Mouse (Mus musculus): ENCODE results near the gene Acadm.

Acadm gene

DNA sequence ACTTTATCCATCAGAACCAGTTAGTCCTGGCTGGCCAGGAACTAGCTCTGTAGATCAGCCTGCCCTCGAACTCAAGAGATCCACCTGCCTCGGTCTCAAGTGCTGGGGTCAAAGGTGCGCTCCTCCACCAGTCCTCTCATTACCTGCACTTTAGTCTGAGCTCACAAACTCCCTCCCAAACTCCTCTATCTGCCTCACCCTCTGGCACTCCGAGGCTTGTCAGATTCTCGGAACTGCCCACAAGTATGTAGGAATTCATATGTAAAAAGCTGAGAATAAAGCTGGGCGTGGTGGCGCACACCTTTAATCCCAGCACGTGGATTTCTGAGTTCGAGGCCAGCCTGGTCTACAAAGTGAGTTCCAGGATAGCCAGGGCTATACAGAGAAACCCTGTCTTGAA, 3.9 kb downstream of the Acadm start:
- DNase-seq = no peak

DNA sequence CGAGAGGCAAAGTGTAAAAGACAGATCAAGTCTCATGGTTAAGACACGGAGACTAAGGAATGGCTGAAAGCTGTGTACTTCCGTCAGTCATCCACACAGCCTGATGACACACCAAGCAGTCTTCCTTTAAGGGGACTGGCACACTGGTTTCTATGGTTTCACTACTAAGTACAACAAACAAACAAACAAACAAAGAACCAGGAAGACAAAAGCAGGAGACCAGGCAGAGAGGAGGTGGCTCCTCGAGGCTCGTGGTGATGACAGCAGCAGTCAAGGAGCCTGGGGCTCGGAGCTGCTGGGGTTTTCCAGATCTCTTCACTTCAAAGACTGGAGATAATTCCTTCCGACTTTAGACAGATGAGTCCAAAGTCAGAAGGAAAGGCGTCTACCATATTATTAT, 4.4 kb downstream of the Acadm start:
- no peak for DNase-seq

DNA sequence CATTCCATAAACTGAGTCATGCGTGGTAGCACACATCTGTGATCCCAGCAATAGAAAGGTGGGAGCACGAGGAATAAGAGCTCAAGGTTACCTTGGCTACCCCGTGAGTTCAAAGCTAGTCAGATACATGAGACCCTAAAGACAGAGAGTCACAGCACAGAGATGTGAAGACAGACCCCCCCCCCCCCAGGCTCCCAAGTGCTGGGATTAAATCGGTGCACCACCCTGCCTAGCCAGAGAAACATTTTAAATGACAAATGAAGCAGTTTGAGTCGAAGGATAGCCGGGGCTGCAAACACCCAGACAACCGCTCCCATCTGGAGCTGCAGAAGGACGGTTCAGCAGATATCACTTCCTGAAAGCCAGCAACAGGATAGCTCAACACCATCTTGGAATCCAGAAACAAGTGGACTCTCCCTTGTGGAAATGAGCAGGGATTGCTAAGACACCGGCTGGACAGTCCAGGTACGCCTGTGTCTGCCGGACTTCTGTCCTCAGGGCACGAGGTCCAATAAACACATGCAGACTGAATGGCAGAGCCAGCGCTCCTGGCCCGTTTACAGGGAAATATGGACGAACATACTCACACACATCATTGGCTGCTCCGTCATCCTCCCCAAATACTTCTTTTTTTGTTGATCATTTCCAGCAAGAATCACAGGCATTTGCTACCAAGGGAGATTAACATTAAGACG, 7.2 kb downstream of the Acadm start:
- DNase-seq = no peak

DNA sequence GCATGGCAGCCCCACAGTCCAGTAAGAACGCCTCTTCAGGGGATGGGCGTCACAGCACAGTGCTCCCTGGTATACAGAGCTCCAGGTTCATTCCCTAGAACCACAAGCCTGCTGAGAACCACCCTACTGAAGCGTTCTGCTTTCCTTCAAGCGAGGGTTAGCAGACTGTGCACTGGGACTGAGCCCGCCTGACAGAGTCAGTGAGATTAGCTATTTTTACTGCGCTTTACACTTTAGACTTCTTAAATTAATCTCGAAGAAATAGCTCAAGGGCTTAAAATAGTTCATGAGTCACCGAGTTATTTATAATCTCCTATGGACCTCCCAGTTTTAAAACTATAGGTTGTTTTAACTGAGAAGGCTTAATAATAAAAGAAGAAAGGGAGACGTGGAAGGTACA, 8.6 kb downstream of the Acadm start:
- DNase-seq = peak; percentile 91

DNA sequence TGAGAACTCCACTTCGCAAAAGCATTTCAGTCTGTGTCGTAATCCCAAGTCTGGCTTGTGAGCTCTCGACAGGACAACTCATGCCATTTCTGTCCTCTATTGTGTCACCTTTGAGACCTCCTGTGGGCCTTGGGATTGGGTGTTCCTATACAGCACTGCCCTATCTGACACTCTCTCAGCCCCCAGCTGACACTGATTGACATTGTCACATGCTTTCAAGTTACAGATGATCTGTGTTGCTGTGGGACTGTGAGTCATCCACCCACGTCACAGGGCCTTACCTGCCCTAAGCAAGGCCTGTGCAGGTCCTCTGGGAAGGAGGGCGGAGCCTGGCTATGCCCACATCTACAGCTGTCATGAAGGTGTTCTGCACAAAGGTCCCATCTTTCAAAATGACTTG, 12.0 kb downstream of the Acadm start:
- no peak for DNase-seq

DNA sequence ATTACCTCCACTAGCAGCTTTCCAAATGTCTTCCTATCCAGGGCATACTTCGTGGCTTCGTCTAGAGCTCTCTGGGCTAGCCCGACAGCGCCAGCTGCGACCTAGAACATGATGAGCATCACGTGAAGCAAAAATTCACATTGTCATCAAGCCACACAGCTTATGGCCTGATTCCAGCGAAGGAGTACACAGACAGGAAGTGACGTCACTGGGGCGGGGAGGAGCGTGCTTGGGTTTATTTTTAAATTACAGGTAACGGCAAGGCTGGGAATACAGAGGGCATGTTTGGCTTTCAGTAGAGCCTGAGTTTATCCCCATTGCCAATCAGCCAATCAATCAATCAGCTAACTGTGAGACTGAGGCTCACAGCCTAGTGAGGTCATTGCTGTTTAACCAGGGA, 14.9 kb downstream of the Acadm start:
- DNase-seq = peak; percentile 64

DNA sequence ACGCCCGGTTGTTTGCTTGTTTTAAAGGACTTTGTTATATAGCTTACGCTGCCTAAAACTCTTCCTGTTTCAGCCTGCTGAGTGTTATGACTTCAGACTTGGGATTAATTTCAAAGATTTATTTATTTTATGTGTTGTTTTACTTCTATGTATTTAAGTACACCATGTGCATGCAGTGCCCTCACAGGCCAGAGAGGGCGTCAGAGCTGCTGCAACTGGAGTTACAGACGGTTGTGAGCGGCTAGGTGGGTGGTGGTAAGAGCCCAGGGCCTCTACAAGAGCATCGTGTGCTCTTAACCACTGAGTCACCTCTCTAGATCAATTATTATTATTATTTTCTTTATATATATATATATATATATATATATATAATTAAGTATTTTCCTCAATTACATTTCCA, 18.1 kb downstream of the Acadm start:
- no peak for DNase-seq

DNA sequence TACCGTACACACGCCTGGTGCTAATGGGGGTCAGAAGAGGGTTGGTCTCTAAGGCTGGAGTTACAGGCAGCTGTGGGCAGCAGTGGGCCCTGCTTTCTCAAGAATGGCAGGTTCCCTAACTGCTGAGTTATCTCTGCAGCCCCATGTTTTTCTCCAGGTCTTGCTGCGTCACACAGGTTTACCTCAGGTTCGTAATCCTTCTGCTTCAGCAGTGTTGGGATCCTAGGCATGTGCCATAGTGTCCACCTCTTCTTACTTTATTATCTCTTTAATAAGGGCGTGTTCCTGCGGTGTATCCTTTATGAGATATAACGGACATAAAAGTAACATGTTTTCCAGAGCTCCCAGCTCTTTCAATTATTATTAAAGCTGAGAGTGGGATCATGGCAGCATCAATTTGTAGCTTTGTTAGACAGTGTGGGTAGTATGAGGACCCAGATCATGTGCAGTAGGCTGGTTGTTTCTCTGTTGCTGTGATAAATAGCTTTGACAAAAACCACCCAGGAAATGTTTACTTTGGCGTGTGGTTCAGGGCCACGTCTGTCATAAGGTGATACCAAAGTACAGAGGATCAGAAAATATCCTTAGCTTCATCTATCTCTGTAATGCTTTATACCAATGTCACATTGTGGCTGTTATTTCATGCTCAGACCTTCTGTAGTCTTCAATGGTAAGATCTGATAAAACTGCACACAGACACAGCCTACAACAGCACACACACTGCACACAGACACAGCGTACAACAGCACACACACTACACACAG, 23.1 kb downstream of the Acadm start:
- no peak for DNase-seq

DNA sequence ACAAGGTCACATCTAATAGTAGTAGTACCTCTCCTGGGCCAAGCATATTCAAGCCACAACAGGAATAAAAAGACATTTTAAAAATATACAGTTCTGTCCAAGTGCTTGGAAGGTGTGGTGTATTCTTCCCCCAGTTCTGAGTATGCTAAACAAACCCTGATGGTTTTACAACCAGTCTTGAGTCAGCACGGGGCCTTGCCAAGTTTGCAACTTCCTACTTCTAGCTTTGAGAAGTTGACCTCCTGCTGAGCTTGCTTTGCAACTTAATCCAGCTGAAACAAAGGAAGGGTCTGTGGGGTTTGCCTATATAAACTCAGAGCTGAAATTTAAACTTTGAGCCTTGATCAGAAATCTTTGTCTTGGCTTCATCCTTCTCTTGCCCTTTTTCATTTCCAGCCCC, 27.2 kb downstream of the Acadm start:
- no peak for DNase-seq

DNA sequence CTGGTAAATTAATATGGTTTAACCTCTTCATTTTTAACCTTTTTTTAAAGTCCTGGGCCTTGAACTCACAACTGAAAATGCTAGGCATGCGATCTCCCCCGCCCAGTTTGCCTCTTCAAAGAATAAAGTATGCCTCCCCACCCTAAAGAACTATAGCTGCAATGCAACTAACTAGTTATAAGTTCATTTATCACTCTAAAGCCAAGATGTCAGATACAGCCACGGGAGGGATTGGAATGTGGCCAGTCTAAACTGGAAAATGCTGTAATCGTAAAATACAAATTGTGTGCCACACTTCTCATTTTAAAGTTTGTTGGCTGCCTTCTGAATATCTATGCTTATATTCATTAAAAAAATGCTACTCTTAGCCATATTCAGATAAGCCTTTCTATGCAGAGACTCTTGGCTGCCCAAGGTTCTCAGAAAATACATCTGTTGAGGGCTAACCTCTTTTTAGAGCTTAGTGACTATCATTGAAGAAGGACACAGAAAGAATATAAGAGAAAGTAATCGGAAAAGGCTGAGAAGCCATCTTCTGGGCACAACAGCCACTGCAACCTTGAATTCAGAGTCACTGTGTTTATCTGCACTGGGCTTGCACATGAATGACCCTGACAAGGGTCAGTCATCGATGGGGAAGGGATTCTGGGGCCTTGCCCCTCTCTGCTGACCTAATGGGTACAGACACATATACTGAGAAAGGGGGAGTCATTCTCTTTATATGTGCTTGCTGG, 30.8 kb downstream of the Acadm start:
- DNase-seq = no peak

DNA sequence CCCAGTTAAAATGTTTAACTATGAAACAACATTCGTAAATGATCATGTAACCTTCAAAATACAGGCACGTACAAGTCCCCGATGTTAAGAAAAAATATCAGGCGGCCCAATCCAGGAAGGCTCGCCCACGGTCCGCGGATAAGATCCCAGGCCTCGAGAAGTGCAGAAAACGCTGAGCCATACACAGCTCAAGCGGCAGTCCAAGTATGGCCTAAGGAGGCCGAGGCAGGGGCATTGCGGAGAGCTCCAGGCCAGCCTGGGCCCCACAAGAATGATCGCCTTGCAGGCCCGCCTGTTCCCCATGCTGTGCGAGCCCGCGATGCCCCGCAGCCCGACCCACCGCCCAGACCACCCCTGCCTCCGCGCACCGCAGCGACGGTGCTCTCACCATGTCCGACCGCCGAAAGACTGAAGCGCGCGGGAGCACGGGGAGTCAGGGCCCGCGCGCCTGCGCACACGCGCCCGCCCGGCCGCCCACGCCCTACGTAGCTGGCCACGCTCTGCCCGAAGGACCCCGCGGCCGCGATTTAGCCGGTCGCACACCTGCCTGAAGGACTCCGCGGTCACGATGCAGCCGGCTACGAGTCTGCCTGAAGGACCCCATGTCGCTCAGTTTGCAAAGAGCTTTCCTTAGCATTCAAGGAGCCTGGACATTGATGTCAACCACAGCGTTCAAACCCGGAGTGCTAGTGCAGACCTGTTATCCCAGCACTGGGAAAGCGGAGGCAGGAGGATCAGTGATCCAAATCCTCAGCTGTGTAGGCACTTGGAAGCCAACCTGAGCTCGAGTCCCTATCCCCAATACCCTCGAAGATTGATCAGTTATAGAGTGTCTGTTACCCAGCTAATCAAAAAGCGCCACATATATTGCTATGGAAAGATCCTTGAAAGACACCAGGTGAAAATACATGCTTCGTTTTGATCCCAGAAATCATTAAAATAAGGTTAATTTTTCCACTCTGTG, 31.6 kb downstream of the Acadm start, which contains the start of gene Rabggtb:
Gene Rabggtb (minus strand): TSS at position 464 of the 964 bp plus-strand sequence.
- DNase-seq = peak; percentile 100

DNA sequence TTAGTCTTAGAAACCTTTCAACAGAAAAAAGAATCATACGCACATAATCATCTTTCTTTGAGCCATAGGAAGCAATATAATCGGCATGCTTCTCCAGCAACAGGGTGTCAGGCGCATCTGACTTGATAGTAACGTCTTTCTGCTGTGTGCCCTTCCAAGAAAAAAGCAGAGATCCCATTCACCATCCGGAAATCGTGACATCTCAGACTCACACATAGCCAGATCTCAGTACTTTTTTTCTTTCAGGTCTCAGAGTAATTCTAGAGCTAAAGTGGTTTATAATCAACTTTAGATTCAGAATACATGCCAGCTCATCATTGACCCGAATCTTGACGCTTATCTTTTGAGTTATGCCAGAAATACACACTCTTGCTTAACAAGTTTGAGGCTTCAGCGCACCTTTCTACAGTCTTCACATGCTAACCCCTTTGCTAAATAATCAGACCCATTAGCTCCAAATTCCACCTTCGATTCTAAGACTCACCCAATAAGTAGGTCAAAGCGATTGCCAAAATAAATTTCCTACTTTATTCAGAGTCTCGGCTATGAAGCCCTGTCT, 32.5 kb downstream of the Acadm start:
- no peak for DNase-seq

DNA sequence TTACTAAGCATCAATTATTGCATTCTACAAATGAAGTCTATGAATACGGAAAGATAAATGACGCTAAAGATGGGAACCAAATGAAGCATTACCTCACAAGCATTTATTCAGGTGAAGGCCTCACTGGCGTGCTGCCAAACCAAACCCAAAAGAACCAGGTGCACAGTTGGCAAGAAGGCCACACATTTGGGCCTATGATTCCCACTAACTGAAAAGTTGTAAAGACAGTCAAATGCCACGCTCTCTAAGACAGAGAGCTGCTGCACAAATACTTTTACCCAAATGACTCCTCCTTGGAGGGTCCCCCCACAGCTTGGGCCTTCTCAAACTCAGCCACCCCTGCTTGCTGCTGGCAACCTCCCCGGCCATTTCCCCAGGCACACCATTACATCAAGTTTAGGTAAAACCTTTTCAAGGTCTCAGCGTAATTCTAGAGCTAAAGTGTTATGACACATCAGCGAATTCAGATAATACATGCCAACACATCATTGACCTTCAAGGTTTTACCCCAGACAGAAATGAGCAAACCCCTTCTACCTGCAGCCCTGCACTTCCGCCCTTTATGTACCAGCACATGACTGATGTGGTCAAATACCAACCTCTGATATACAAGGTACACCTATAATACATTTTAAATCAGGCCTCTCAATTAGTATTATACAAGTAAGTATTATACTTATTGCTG, 33.1 kb downstream of the Acadm start:
- DNase-seq = no peak

DNA sequence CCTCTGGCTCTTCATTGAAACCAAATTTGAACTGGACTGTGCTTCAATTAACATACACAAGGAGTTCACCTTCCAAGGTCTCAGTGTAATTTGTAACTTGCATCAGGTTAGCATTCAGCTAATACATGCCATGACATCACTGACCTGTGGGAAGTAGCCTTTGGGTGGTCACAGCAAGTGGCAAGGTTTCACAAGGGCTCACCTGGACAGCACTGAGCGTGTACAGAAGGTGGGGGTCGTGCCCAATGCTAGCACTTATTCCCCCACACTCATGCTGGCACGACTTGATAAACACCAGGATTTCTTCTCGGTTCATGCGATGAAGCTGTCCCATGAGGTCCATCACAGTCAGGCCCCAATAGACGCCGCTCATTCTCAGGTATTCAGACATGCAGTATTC, 33.9 kb downstream of the Acadm start:
- peak; percentile 89 for DNase-seq

DNA sequence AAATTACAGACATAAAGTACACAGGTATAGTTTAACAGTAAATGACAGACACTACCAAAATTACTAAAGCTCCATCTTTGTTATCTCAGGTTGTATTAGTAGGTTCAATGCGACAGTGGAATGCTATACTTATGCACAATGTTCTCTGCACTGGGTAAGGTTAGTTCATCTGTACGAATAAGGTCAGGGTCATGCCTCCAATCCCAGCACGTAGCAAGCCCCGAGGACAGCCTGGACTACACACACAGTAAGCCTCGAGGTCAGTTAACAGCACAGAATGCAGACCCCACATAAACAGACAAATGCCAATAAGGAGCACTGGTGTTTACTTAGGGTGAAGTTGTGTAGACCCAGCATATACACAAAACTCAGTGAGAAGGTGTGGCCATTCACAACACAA, 35.5 kb downstream of the Acadm start:
- DNase-seq = no peak

DNA sequence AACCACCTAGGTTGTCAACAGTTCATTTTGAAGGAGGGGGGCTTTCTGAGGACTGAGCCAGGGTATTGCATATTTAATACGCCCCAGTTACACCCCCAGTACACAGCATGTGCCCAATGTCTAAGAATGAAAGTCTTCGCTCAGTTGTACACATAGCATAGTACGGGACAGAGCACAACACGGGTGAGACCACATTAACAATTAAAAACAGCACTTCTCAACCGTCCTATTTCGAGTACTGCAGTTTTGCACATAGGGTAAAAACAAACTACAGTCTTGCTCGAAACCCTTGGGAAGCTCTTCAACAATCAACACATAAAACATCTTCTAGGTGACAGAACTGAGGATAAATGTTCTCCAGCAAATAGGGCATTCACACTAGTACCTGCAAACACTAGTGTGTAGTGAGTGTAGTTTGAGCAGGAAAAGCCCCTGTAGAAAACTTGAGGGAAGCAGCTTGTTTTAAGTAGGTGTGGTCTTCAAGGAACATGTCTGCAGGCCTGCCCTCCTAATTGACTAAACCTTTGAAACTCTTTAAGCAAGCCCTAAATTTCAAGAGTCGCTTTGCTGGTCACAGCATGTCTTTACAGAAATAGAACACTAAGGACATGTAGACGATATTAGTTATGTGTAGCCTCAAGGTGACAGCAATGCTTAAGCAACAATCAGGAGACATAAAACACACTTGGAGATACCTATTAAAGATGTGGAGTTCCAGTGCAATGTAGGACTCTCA, 38.1 kb downstream of the Acadm start, which contains the start of gene Msh4:
Gene Msh4 (minus strand): TSS at position 3 of the 736 bp plus-strand sequence.
- DNase-seq = no peak

DNA sequence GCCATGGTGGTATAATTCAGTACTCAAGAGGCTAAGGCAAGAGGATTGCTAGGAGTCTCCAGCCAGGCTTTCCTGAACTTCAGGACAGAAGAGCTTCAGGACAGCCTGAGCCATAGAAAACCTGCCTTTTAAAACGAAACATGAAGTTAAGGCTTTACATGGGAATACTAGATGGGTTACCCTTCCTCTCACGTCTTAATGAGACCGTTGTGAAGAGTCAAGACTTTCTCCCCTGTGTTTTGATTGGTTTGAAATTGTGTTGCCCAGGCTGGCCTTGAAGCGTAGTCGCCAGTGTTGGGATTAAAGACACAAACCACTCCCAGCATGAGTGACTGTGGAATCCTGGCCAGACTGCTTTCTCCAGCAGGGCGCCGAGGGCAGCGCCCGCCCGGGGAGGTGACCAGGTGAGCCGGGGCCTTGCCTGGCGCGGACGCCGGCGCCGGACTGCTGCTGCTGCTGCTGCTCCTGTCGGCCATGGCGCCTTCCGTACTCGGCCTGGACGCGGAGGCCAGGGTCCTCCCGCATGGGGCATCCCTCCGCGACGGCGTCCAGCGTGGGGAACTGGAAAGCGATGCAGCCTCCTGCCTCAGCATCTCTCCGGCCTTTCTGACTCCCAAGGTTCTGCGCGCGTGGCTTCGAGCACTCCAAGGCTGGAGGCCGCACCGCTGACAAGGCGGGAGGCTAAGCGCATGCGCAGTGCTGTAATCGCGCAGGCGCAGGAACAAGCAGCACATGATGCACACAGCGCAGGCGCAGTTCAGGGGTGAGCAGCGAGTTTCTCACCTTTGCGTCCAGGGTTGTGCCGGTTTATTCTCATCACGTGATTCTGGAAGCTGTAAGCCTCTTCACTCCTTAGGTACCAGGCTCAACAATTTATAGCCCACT, 38.9 kb downstream of the Acadm start:
- peak; percentile 87 for DNase-seq

DNA sequence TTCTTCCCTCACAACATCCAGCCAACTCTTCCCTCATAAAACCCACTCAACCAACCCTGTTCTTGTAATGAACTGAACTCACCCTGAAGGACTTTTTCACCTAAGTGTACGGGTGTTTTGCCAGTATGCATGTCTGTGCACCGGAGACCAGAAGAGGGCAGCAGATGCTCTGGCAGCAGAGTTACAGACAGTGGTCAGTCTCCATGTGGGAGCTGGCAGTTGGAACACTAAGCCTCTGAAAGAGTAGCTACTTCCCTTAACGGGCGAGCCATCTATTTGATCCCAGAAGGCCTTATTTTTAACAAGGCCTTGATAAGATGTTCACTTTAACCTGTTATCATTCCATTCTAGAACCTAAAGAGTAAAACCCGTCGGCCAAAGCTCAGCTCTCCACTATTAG, 39.8 kb downstream of the Acadm start:
- DNase-seq = peak; percentile 87

DNA sequence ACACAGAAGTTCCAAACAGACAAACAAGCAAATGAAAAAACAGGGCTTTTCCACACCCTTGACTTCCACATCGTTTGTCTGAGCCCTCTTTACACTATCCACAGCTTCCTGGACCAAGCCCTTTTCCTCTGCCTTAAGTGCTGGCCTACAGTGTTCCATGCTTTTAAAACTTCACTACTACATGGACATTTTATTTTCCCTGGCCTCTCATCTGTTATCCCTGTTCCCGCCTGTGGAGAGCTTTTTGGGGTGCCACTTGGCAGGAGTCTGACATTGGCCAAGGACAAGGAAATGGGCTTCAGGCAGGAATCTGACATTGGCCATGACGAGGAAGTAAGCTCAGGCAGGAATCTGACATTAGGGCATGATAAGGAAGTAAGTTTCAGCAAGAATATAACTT, 41.8 kb downstream of the Acadm start:
- peak; percentile 27 for DNase-seq

DNA sequence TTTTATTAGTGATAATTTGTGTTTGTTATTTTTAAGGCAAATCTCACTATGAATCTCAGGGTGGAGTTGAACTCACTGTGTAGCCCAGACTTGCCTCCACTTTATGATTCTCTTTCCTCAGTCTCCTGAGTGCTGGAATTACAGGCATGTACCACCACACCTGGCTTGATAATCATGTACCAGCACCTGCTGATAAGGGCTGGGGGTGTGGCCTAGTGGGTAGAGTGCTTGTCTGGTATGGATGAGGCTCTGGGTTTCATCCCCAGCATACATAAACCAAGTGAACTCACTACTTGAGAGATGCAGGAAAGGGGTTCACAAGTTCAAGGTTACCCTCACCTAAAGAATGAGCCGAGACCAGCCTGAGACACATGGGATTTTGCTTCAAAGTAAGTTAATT, 42.5 kb downstream of the Acadm start:
- DNase-seq = peak; percentile 72

Data from heart, adult 11 months (tissue).